Mouse (Mus musculus) cerebellum, adult 11-12 months (tissue): ENCODE measurements at regions not wholly inside any gene's neighbourhood (a gene's known extent, or its start where the extent isn't known, plus 50 kb on each side); places are given as distances from the start of the nearest gene placed in this dataset.
A peak's percentile ranks its signal among the peaks of the same experiment; 100 is the strongest.
"Not testable (repeated sequence)": the region's sequence is repeated elsewhere in the genome, so short reads cannot be mapped to it uniquely, and the experiment has no call there.

Experiments
- DNase-seq: peaks from one replicate; pipeline ENCODE4 v3.0.0; 2022

GRCm38 (mm10) chr9:43524947-43525565 lies 214.4 kb downstream of the Trim29 start:
- DNase-seq, result no peak

- DNase-seq, result no peak
Measured at GRCm38 (mm10) chr9:43532187-43532586, 211.6 kb upstream of the Nectin1 start.

DNA sequence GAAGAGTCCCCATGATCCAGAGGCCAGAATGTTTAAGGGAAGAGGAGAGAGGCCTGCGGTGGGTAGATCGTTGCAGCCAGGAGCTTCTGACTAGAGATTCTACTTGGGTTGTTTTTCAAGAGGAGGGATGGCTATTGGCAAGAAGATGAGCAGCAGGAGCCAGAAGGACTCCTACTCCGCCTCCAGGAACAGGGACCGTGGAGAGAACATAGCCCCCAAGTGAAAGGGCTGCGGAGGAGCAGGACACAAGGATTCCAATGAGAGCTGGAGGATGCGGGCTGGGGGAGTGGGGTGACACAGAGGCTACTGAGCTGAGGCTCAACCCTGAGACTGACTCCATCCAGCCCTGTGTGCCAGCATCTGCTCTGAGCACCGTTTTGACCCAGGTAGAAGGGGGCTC lies 207.8 kb upstream of the Nectin1 start:
- no peak for DNase-seq

DNA sequence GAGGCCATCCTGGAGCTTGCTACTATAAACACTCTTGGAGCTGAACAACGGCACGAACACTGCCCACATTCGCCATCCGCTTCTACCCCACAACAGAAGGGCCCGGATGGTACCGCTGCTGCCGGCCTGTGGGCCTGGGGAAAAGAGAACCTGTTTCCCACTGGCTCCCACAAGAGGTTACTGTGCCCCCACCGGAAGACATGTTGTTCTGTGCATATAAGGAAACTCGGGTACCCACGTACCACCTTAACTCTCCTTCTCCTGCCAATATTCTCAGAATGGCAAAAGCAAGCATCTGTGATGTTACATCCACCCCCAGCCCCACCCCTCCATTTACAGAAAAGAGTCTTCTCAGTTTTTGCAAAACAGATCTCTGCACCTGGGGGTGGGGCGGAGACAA lies 206.7 kb upstream of the Nectin1 start:
- DNase-seq, result no peak

DNA sequence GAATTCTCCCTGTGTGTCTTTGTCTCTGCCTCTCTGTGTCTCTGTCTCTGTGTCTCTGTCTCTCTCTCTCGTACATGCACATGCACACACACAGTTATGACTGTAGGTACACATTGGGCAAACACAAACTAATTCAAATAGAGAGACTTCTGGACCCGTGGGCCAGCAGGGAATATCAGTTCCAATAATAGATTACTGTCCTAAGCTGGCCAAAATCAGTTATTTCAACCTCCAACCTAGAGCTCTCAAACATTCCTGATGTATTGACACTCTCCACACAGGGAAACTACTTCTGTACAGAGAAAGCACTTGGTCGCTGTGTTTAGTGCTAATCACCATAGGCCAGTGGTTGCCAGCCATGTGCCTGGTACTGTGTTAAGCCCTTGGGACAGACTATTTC lies 203.7 kb upstream of the Nectin1 start:
- DNase-seq, result no peak

DNA sequence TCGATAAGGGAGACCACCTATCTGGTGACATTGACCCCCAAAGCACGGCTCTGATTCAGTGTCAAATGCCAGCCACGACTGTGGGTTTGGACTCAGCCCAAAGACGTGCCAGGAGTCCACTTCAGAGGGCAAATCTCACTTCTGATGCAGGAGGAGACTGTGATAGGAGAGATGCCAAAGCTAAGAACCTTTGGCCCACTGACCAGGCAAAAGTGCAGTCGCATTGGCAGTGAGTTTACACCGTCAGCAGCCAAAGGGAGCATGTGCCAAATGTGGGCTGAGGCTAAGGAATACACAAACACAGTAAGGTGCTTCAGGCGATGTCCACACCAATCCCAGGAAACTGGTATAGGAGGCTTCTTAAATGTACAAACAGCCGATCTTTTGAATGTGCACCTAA lies 202.6 kb upstream of the Nectin1 start:
- DNase-seq, result no peak

GRCm38 (mm10) chr9:43542077-43542654 lies 201.6 kb upstream of the Nectin1 start:
- no peak for DNase-seq

DNA sequence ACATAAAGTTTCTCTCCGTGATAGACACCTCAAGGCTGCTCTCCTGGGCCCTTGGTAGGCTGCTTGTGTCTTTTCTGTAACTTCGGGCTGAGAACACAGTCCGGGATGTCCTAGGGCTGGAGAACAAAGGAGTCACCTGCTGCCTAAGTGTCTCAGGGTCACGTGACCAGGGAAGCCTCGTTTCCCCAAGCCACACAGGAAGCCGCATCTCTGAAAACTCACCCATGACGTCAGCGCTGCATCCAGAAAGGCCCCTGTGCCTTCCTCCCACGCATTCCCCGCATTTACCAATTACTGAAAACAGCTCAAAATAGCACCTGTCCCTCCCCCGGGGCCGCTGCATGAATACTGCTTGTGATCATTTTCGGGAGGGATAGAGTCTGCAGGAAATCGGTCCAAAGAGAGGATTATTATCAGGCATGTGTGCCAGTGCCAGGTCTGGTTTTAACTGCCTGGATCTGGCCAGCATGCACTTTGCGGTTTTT lies 198.7 kb upstream of the Nectin1 start:
- peak; percentile 27 for DNase-seq

GRCm38 (mm10) chr9:43548883-43549282 lies 194.9 kb upstream of the Nectin1 start:
- DNase-seq, result no peak

DNA sequence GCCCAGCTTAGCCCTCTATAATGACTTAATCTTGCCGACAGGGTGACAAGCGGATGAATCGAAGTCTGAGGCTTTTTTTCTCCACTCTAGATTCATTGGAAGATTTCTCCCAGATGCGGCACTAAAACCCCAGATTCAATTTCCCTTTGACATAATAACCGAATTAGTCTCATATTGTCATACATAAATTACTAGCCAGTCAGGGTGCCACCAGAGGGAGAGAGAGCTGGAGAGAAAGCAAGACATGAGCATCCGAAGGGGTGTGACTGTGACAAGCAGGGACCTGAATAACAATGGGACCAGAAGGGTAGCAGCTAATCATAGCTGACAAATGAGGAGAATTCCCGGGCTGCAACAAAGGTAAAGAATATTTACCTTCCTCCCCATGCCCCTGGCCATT lies 194.5 kb upstream of the Nectin1 start:
- no peak for DNase-seq

DNA sequence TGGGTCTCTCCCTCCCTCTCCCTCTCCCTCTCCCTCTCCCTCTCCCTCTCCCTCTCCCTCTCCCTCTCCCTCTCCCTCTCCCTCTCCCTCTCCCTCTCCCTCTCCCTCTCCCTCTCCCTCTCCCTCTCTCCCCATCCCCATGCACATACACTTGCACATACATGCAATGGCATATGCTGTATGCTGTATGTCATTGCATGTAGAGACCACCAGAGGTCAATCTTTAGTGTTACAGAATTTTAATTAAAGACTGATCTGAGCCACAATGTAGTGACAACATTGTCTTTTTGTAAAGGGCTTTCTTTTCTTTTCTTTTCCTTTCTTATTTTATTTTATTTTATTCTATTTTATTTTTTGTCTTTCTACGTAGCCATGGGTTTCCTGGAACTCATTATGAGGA lies 191.0 kb upstream of the Nectin1 start:
- DNase-seq, result not testable (repeated sequence)

DNA sequence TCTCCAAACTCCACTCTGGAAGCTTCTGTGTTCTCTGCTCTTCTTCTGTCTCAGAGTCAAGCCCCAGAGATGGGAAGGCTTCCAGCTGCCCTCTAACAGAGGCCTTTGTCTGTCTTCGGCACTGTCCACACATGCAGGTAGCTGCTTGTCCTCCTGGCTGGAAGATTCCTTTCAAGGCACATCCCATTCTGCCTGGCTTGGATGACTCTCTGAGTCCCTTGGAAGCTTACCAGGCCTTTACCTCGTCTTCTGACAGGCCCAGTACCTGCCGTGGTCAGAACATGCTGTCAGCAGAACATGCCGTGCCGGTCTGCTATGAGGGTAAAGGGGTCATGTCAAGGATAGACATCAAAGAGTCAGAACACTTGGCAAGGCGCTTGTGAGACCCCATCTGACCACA lies 181.8 kb upstream of the Nectin1 start:
- DNase-seq, result no peak

GRCm38 (mm10) chr9:43564239-43564906 lies 179.4 kb upstream of the Nectin1 start:
- DNase-seq, result no peak

- DNase-seq, result no peak
Measured at GRCm38 (mm10) chr9:43568851-43569250, 174.9 kb upstream of the Nectin1 start.

GRCm38 (mm10) chr9:43571086-43571485 lies 172.7 kb upstream of the Nectin1 start:
- DNase-seq, result peak; percentile 55

GRCm38 (mm10) chr9:43575659-43576058 lies 168.1 kb upstream of the Nectin1 start:
- DNase-seq, result no peak

DNA sequence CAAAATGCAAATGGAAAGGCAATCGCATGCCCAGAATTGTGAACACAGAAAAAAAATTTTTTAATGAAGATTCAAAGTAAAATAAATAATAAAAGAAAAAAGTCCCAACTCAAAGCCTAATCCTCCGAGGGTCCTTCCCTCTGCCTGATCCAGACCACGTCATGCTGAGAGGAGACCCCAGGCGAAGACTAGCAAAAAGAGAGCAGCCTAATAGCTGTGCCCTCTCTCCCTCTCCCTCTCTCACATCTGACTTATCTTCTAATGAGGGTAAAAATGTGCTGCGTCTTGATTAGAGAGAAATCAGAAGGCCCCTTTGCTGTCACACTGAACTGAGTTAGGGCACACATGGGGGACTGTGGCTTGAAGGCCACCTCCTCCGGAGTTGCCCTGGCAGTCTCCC lies 163.1 kb upstream of the Nectin1 start:
- no peak for DNase-seq

DNA sequence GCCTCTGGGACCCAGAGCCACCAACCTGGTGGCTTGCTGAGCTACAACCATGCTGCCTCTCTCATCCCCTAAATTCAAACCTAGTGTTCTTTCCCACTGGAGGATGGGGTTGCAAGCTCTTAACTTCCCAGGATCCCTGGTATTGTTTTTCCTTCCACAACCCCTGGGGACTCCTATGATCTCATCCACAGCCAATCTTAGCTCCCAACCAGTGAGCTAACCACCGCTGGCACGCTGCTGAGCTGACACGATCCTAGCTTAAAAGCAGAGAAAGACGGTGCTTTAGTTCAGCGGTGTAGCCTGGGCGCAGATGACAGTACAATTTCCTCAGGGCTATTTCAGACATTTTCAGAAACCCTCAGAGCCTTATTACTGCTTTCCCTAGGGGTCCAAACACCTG lies 158.2 kb upstream of the Nectin1 start:
- no peak for DNase-seq

DNA sequence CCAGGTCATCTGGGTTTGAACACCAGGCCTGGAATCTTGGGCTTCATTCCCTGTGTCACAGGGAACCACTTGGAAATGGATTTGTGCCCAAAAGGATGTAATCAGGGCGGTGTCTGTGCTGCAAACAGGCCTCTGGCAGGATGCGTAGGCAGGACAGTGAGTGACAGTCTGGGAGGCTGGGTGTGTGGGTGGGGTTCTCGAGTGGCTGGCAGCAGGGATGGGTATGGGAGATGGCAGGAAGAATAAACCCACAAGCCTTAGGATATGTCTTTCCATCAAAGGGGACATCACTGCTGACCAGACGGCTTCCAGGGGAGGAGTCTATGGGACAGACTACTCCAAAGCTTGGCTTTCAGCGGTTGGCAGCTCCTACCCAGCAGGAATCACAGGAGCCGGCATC lies 150.5 kb upstream of the Nectin1 start:
- DNase-seq, result no peak

- DNase-seq, result no peak
Measured at GRCm38 (mm10) chr9:43594814-43595213, 149.0 kb upstream of the Nectin1 start.

DNA sequence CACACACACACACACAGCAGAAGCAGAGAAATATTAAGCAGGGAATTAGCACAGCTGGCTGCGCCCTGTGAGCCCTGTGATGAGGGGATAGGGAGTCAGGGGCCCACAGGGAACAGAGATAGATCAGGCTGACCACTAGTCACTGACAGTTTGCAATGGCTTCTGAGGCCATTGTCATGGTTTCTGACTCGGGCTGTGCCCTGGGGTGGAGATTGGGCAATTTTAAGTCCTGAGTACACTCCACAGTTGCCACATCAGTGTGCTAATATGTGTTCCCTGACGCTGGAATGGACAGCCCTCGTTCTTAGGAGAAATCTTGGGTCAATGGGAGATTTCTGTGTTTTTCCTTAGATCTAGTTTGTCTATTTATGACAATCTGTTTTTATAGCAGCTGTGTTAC lies 148.3 kb upstream of the Nectin1 start:
- DNase-seq, result no peak

DNA sequence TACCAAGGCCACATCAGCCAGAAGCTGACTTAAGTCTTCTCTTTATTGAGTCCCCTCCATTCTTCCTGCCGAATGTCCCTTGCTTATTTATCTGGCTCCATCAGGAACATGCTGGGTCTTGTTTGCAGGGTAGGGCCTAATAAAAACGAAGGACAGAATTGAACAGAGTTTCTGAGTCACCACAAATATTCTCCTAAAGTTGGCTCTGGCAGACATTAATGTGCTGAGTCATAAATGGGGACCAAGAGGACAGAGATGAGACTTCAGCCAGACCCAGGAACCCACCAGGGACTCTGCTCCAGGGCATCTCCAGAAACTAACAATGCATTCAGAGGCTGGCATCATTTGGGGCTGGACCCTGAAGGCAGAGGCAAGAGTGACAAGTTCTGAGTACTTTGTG lies 143.4 kb upstream of the Nectin1 start:
- no peak for DNase-seq

- DNase-seq, result no peak
Measured at GRCm38 (mm10) chr9:43617632-43618031, 126.2 kb upstream of the Nectin1 start.

- DNase-seq, result no peak
Measured at GRCm38 (mm10) chr9:43627558-43627957, 116.2 kb upstream of the Nectin1 start.

DNA sequence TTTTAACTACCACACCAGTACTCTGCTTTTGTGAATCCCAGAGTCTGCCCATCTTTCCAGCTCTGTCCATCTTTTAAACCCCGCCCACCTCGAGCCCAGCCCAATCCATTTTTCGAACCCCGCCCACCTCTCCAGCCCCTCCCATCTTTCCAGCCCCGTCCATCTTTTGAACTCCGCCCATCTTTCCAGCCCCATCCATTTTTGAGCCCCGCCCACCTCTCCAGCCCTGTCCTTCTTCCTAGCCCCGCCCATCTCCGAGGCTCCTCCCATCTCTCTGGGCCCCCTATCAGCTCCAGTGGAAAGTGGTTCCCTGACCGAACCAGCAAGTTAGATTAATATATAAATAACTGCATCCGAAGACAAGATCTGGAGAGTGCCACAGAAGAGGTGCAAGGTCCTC lies 115.0 kb upstream of the Nectin1 start:
- DNase-seq, result no peak
